Mouse (Mus musculus) heart, postnatal 0 days (tissue): ENCODE results near the gene Sh3d19. TPM values are rescaled to one million over a fixed set of nuclear protein-coding genes. Genes with fewer than 3 reads are reported as not detected.

Experiments
- ATAC-seq: fragments of 200-750 bp; cut with Nextera tagmentation; 2 replicates; pipeline ENCODE4 v1.8.0; 2017; ENCODE audit warnings: low read depth, moderate number of reproducible peaks, moderate library complexity; ENCODE audit not compliant: insufficient read depth
- DNase-seq: peaks from one replicate; pipeline ENCODE4 v3.0.0-alpha.2; 2016; ENCODE audit warnings: low spot score
- H3K27ac ChIP-seq: fragments of 300-500 bp; sonication (generic); 2 replicates; pipeline ENCODE4 v1.5.1; 2014; ENCODE audit warnings: low read depth, mild to moderate bottlenecking
- H3K27me3 ChIP-seq: fragments of 300-500 bp; sonication (generic); 2 replicates; pipeline ENCODE4 v1.6.1; 2014; ENCODE audit warnings: low read length, mixed read lengths; ENCODE audit not compliant: control insufficient read depth, insufficient read depth
- H3K36me3 ChIP-seq: fragments of 300-500 bp; sonication (generic); replicated peaks from 2 replicates; pipeline ENCODE4 v1.6.1; 2014; ENCODE audit warnings: low read length, mixed read lengths; ENCODE audit not compliant: control insufficient read depth, insufficient read depth
- H3K4me1 ChIP-seq: fragments of 300-500 bp; sonication (generic); 2 replicates; pipeline ENCODE4 v1.6.1; 2014; ENCODE audit warnings: antibody characterized with exemption; ENCODE audit not compliant: control insufficient read depth, insufficient read depth
- H3K4me2 ChIP-seq: fragments of 300-500 bp; sonication (generic); 2 replicates; pipeline ENCODE4 v1.6.1; 2014; ENCODE audit warnings: low read depth, mild to moderate bottlenecking, low read length, moderate library complexity
- H3K4me3 ChIP-seq: fragments of 300-500 bp; sonication (generic); 2 replicates; pipeline ENCODE4 v1.5.1; 2014; ENCODE audit warnings: low read depth, low read length
- H3K9ac ChIP-seq: fragments of 300-500 bp; sonication (generic); replicated peaks from 2 replicates; pipeline ENCODE4 v1.6.1; 2014; ENCODE audit warnings: low read depth, low read length, mixed read lengths
- H3K9me3 ChIP-seq: fragments of 300-500 bp; sonication (generic); replicated peaks from 2 replicates; pipeline ENCODE4 v1.6.1; 2016; ENCODE audit warnings: low read length; ENCODE audit not compliant: control insufficient read depth
- CTCF ChIP-seq: IDR thresholded peaks from 2 replicates; pipeline ENCODE4 v1.5.1; 2016; ENCODE audit warnings: antibody characterized with exemption, control low read depth, low read depth
- EP300 ChIP-seq: IDR thresholded peaks from 2 replicates; pipeline ENCODE4 v1.6.1; 2016; ENCODE audit warnings: antibody characterized with exemption, low read depth
- WGBS: fragments of 180-500 bp; shearing (Covaris S2); extraction: QIAGEN DNeasy Blood & Tissue Kit; methylation state at CpG from one replicate; pipeline ENCODE4 v1.1.7; 2014; 5-methylcytosine and 5-hydroxymethylcytosine counted together
- polyA plus RNA-seq: library from polyadenylated mRNA; unstranded; fragments of >200 nt; fragmentation: Nextera tagmentation; extraction: Ambion mirVana; gene quantifications from 2 replicates; pipeline ENCODE4 v1.2.1, GENCODE M21; 2015
- total RNA-seq: library from RNA; depleted of rRNA; stranded (reverse); fragments of >200 nt; gene quantifications from 2 replicates; pipeline ENCODE4 v1.2.3, GENCODE M21; 2014; ENCODE audit warnings: low replicate concordance

Sh3d19 gene
- total and polyA plus RNA-seq, 2 experiments from 2014 or later: 7.4 to 52.6 TPM

GRCm38 (mm10) chr3:86011833-86012232 is 40.9 kb downstream of the Sh3d19 start:
- Histone ChIP-seq H3K36me3 (no peaks in the 10 kb centered on the region), H3K9ac (no peak overlapping the region), H3K4me3 (no peak overlapping the region), H3K4me2 (0 out of 2 replicates have a peak overlapping the region, but pooled peaks have one; percentile 15), H3K27me3 (no peaks in the 10 kb centered on the region), H3K27ac (0 out of 2 replicates have a peak overlapping the region, but pooled peaks have one; percentile 31), H3K9me3 (no peaks in the 10 kb centered on the region), H3K4me1 (peaks cover 16% of the 10 kb centered on the region; the same call in 1 of the 2 replicates)
- WGBS: 71% methylated on average over 3 of the region's 3 CpGs
- ATAC-seq (no peak), DNase-seq (no peak)
- TF ChIP-seq EP300 (no peak), CTCF (no peak)

GRCm38 (mm10) chr3:86013837-86014236 is 42.9 kb downstream of the Sh3d19 start:
- peaks cover 16% of the 10 kb centered on the region; the same call in 1 of the 2 replicates for H3K4me1 ChIP-seq
- H3K36me3 ChIP-seq: no peaks in the 10 kb centered on the region
- 58% methylated on average over 10 of the region's 10 CpGs for WGBS
- no peak overlapping the region for H3K4me2 ChIP-seq
- H3K9me3 ChIP-seq: no peaks in the 10 kb centered on the region
- no peak overlapping the region for H3K27ac ChIP-seq
- no peak for ATAC-seq
- H3K27me3 ChIP-seq: no peaks in the 10 kb centered on the region
- no peak for TF ChIP-seq CTCF
- no peak for TF ChIP-seq EP300
- no peak overlapping the region for H3K9ac ChIP-seq
- no peak for DNase-seq
- no peak overlapping the region for H3K4me3 ChIP-seq

- WGBS: 84% methylated on average over 1 of the region's 1 CpGs
- Histone ChIP-seq H3K36me3 (no peaks in the 10 kb centered on the region), H3K4me1 (peaks cover 4% of the 10 kb centered on the region; the same call in 1 of the 2 replicates), H3K4me2 (no peak overlapping the region), H3K9ac (no peak overlapping the region), H3K4me3 (no peak overlapping the region), H3K27ac (no peak overlapping the region), H3K9me3 (no peaks in the 10 kb centered on the region), H3K27me3 (no peaks in the 10 kb centered on the region)
- TF ChIP-seq CTCF (no peak), EP300 (no peak)
- no peak for DNase-seq
- no peak for ATAC-seq
These were observed 46.1 kb downstream of the Sh3d19 start for GRCm38 (mm10) chr3:86016965-86017364.

- Histone ChIP-seq H3K27me3 (no peaks in the 10 kb centered on the region), H3K36me3 (no peaks in the 10 kb centered on the region)
- WGBS: 32% methylated on average over 8 of the region's 8 CpGs
These were observed 46.6 kb downstream of the Sh3d19 start for GRCm38 (mm10) chr3:86017484-86017883.

GRCm38 (mm10) chr3:86020921-86021650 is 50.2 kb downstream of the Sh3d19 start:
- H3K9ac ChIP-seq: no peak overlapping the region
- no peak for TF ChIP-seq EP300
- no peak for TF ChIP-seq CTCF
- DNase-seq: no peak
- H3K4me3 ChIP-seq: no peak overlapping the region
- H3K27me3 ChIP-seq: no peaks in the 10 kb centered on the region
- WGBS: 77% methylated on average over 16 of the region's 16 CpGs
- ATAC-seq: no peak
- no peak overlapping the region for H3K27ac ChIP-seq
- H3K9me3 ChIP-seq: no peaks in the 10 kb centered on the region
- no peak overlapping the region for H3K4me2 ChIP-seq
- H3K4me1 ChIP-seq: no peaks in the 10 kb centered on the region
- H3K36me3 ChIP-seq: no peaks in the 10 kb centered on the region

More at GRCm38 (mm10) chr3:86017484-86017883, 46.6 kb downstream of the Sh3d19 start:
- Histone ChIP-seq H3K9ac (no peak overlapping the region), H3K4me2 (no peak overlapping the region), H3K4me3 (no peak overlapping the region), H3K27ac (no peak overlapping the region), H3K4me1 (peaks cover 4% of the 10 kb centered on the region; the same call in 1 of the 2 replicates), H3K9me3 (no peaks in the 10 kb centered on the region)
- ATAC-seq (peak; percentile 85), DNase-seq (peak; percentile 76)
- TF ChIP-seq EP300 (no peak), CTCF (no peak)
